ENCODE assay signal across 19 mouse cellular contexts in the genomic region with DNA sequence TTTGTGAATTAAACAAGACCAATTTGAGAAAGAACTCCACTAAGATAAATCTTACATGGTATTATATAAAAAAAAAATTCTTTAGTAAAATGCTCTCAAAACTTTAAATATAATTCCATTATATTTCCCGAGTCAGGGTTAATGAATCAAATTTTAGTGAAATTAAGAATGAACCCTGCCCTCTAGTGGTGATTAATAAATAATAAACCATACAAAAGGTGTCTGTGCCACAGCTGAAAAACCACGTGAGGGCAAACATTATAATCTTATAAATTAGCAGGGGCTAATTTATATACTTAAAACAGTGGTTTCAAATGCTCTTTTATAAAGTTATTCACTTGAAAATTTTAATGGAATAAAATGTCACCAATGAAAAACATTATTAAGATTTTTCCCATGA.
A peak's percentile ranks its signal among the peaks of the same experiment; 100 is the strongest.
DNase-seq lines count a peak whose midpoint lies in the region; ATAC-seq and TF ChIP-seq lines count a peak whose summit lies in the region.
"Had no signal": no experiment of that assay in that cellular context is flagged by ENCODE, and none has a peak within 500 bp of the region (broad histone marks: within the 10 kb centered on the region; RNA-seq: fewer than 3 reads in every experiment).

No protein-coding gene starts in this region.

- no peak overlapping the region for H3K4me2 ChIP-seq in hindbrain, embryonic 11.5 days (replicated peaks; ENCODE audit: low read depth, low read length)
- H3K4me2 ChIP-seq in hindbrain, embryonic 13.5 days, result no peak overlapping the region
- no peak overlapping the region for H3K4me2 ChIP-seq in midbrain, embryonic 14.5 days (ENCODE audit: low read length)
- H3K4me2 ChIP-seq in midbrain, embryonic 16.5 days (ENCODE audit: low read length), result no peak overlapping the region
- H3K4me2 ChIP-seq in stomach, postnatal 0 days (replicated peaks; ENCODE audit: low read depth), result no peak overlapping the region
- H3K4me2 ChIP-seq: heart, embryonic 12.5 days; liver, embryonic 12.5 days; lung, embryonic 15.5 days; midbrain, embryonic 15.5 days had no signal

- H3K4me3 ChIP-seq in hindbrain, embryonic 11.5 days (ENCODE audit: low read depth, low read length), result no peak overlapping the region
- no peak overlapping the region for H3K4me3 ChIP-seq in hindbrain, embryonic 13.5 days
- H3K4me3 ChIP-seq in midbrain, embryonic 14.5 days (replicated peaks; ENCODE audit: low read depth, low read length), result no peak overlapping the region
- H3K4me3 ChIP-seq in midbrain, embryonic 16.5 days (ENCODE audit: low read depth, low read length), result no peak overlapping the region
- no peak overlapping the region for H3K4me3 ChIP-seq in stomach, postnatal 0 days (ENCODE audit: low read depth, low read length)
- H3K4me3 ChIP-seq: heart, embryonic 12.5 days; liver, embryonic 12.5 days; lung, embryonic 15.5 days; midbrain, embryonic 15.5 days had no signal

- no peak overlapping the region for H3K9ac ChIP-seq in hindbrain, embryonic 11.5 days (ENCODE audit: low read depth, low read length)
- H3K9ac ChIP-seq in hindbrain, embryonic 13.5 days, result no peak overlapping the region
- H3K9ac ChIP-seq in midbrain, embryonic 14.5 days (replicated peaks; ENCODE audit: low read length), result no peak overlapping the region
- H3K9ac ChIP-seq in midbrain, embryonic 16.5 days (ENCODE audit: low read depth, low read length), result no peak overlapping the region
- H3K9ac ChIP-seq in stomach, postnatal 0 days (ENCODE audit: low read length), result no peak overlapping the region
- H3K9ac ChIP-seq: heart, embryonic 12.5 days; liver, embryonic 12.5 days; lung, embryonic 15.5 days; midbrain, embryonic 15.5 days had no signal

- no peak for ATAC-seq in hindbrain, embryonic 11.5 days (ENCODE audit: low FRiP score)
- ATAC-seq in hindbrain, embryonic 13.5 days (ENCODE audit: low FRiP score), result no peak
- ATAC-seq in midbrain, embryonic 14.5 days (ENCODE audit: low FRiP score, low TSS enrichment), result no peak
- no peak for ATAC-seq in midbrain, embryonic 16.5 days
- no peak for ATAC-seq in stomach, postnatal 0 days (ENCODE audit: low FRiP score, low TSS enrichment)
- ATAC-seq: liver, embryonic 12.5 days; midbrain, embryonic 15.5 days had no signal

- 48% methylated on average over 2 of the region's 2 CpGs for WGBS in hindbrain, embryonic 11.5 days
- WGBS in hindbrain, embryonic 13.5 days, result 40% methylated on average over 2 of the region's 2 CpGs
- 42% methylated on average over 2 of the region's 2 CpGs for WGBS in midbrain, embryonic 14.5 days
- WGBS in midbrain, embryonic 16.5 days, result 33% methylated on average over 2 of the region's 2 CpGs
- 27% methylated on average over 2 of the region's 2 CpGs for WGBS in stomach, postnatal 0 days

- peak; percentile 38 for TF ChIP-seq CTCF in stomach, postnatal 0 days (IDR thresholded peaks at IDR 0.05; ENCODE audit: low read depth)

- no peaks in the 10 kb centered on the region for H3K4me1 ChIP-seq in hindbrain, embryonic 11.5 days (replicated peaks; ENCODE audit: control insufficient read depth, insufficient read depth, low read length)
- no peaks in the 10 kb centered on the region for H3K4me1 ChIP-seq in hindbrain, embryonic 13.5 days (replicated peaks)
- no peaks in the 10 kb centered on the region for H3K4me1 ChIP-seq in midbrain, embryonic 14.5 days (ENCODE audit: control insufficient read depth, insufficient read depth, low read length)
- no peaks in the 10 kb centered on the region for H3K4me1 ChIP-seq in midbrain, embryonic 16.5 days (ENCODE audit: control insufficient read depth, insufficient read depth, low read length)
- no peaks in the 10 kb centered on the region for H3K4me1 ChIP-seq in stomach, postnatal 0 days (replicated peaks; ENCODE audit: control insufficient read depth, insufficient read depth)
- H3K4me1 ChIP-seq: heart, embryonic 12.5 days; liver, embryonic 12.5 days; lung, embryonic 15.5 days; midbrain, embryonic 15.5 days had no signal

- H3K9me3 ChIP-seq in hindbrain, embryonic 11.5 days (ENCODE audit: control insufficient read depth, low read length), result no peaks in the 10 kb centered on the region
- H3K9me3 ChIP-seq in hindbrain, embryonic 13.5 days, result no peaks in the 10 kb centered on the region
- no peaks in the 10 kb centered on the region for H3K9me3 ChIP-seq in midbrain, embryonic 14.5 days (ENCODE audit: control insufficient read depth, low read length)
- no peaks in the 10 kb centered on the region for H3K9me3 ChIP-seq in midbrain, embryonic 16.5 days (replicated peaks; ENCODE audit: control insufficient read depth, low read length, poor library complexity, severe bottlenecking)
- H3K9me3 ChIP-seq in stomach, postnatal 0 days (ENCODE audit: control insufficient read depth, low read length), result no peaks in the 10 kb centered on the region
- H3K9me3 ChIP-seq: heart, embryonic 12.5 days; liver, embryonic 12.5 days; lung, embryonic 15.5 days; midbrain, embryonic 15.5 days had no signal

- H3K36me3 ChIP-seq in hindbrain, embryonic 11.5 days (ENCODE audit: control insufficient read depth, insufficient read depth, low read length), result no peaks in the 10 kb centered on the region
- H3K36me3 ChIP-seq in hindbrain, embryonic 13.5 days, result no peaks in the 10 kb centered on the region
- no peaks in the 10 kb centered on the region for H3K36me3 ChIP-seq in midbrain, embryonic 14.5 days (ENCODE audit: control insufficient read depth, insufficient read depth, low read length)
- no peaks in the 10 kb centered on the region for H3K36me3 ChIP-seq in midbrain, embryonic 16.5 days (ENCODE audit: control insufficient read depth, insufficient read depth, low read length)
- no peaks in the 10 kb centered on the region for H3K36me3 ChIP-seq in stomach, postnatal 0 days (ENCODE audit: control insufficient read depth, insufficient read depth, low read length)
- H3K36me3 ChIP-seq: heart, embryonic 12.5 days; liver, embryonic 12.5 days; lung, embryonic 15.5 days; midbrain, embryonic 15.5 days had no signal

- no peak overlapping the region for H3K27ac ChIP-seq in hindbrain, embryonic 11.5 days (ENCODE audit: low read depth, low read length)
- H3K27ac ChIP-seq in hindbrain, embryonic 13.5 days, result no peak overlapping the region
- H3K27ac ChIP-seq in midbrain, embryonic 14.5 days (replicated peaks; ENCODE audit: low read depth, low read length), result no peak overlapping the region
- no peak overlapping the region for H3K27ac ChIP-seq in midbrain, embryonic 16.5 days (ENCODE audit: low read length)
- no peak overlapping the region for H3K27ac ChIP-seq in stomach, postnatal 0 days (replicated peaks)
- H3K27ac ChIP-seq: liver, embryonic 12.5 days; lung, embryonic 15.5 days; midbrain, embryonic 15.5 days had no signal

- DNase-seq in cerebellum, adult 9-10 months, result peak; percentile 2
- DNase-seq in cerebellum, postnatal 4 days (ENCODE audit: low spot score in 2 of 2), result no peak
- peak; percentile 1 for DNase-seq in hindbrain, embryonic 11.5 days (ENCODE audit: low spot score)
- DNase-seq in midbrain, embryonic 14.5 days, result peak; percentile 61
- DNase-seq in stomach, postnatal 0 days (ENCODE audit: low spot score), result no peak
- DNase-seq in frontal cortex, postnatal 36 days (ENCODE audit: low spot score in 2 of 2), result no peak
- DNase-seq: adrenal gland, postnatal 36 days; cerebellum, adult 8-10 months; gastrocnemius, postnatal 25 days; layer of hippocampus, postnatal 36 days; left cerebral cortex, postnatal 4 days; right cerebral cortex, postnatal 25 days; thymus, postnatal 36 days had no signal

- no peaks in the 10 kb centered on the region for H3K27me3 ChIP-seq in hindbrain, embryonic 11.5 days (ENCODE audit: control insufficient read depth, insufficient read depth, low read length)
- no peaks in the 10 kb centered on the region for H3K27me3 ChIP-seq in hindbrain, embryonic 13.5 days
- no peaks in the 10 kb centered on the region for H3K27me3 ChIP-seq in midbrain, embryonic 14.5 days (ENCODE audit: control insufficient read depth, insufficient read depth, low read length)
- no peaks in the 10 kb centered on the region for H3K27me3 ChIP-seq in midbrain, embryonic 16.5 days (ENCODE audit: control insufficient read depth, insufficient read depth, low read depth, low read length)
- no peaks in the 10 kb centered on the region for H3K27me3 ChIP-seq in stomach, postnatal 0 days (ENCODE audit: control insufficient read depth, insufficient read depth, low read length)
- H3K27me3 ChIP-seq: heart, embryonic 12.5 days; liver, embryonic 12.5 days; lung, embryonic 15.5 days; midbrain, embryonic 15.5 days had no signal

- no peak for TF ChIP-seq EP300 in stomach, postnatal 0 days (optimal IDR thresholded peaks at IDR 0.05)

Comparison
In these comparisons a context has a peak if more than half of its experiments do, and no peak if none do; other contexts are left out.
1. DNase-seq: peak in cerebellum, adult 9-10 months (single experiment), hindbrain, embryonic 11.5 days (single experiment) and midbrain, embryonic 14.5 days (single experiment); none in cerebellum, postnatal 4 days (0 of 2), stomach, postnatal 0 days (single experiment) and frontal cortex, postnatal 36 days (0 of 2).